Mouse (Mus musculus) liver, postnatal 0 days (tissue): Measurements from ENCODE around the gene Smg9.

Experiments used
- CTCF ChIP-seq: sonication (generic); IDR thresholded peaks from 2 replicates; pipeline ENCODE4 v1.5.1; 2016; ENCODE audit warnings: antibody characterized with exemption, low read depth
- EP300 ChIP-seq: IDR thresholded peaks from 2 replicates; pipeline ENCODE4 v1.6.1; 2016; ENCODE audit warnings: antibody characterized with exemption, low read depth, mild to moderate bottlenecking

GRCm38 (mm10) chr7:24470356-24470755 is 70.9 kb downstream of the Smg9 start:
- TF ChIP-seq EP300 = no peak
- no peak for TF ChIP-seq CTCF
